Mouse (Mus musculus): ENCODE measurements around the gene Atp2c1. TPM values are rescaled to one million over a fixed set of nuclear protein-coding genes. Genes with fewer than 3 reads are reported as not detected.

Gene Atp2c1
- 100 to 1,000 TPM; 202 to 209 TPM for total RNA-seq (2021)
- long read RNA-seq, experiment 1, full-length matches to known transcripts, result 90 of 246 reads
- long read RNA-seq, experiment 1, partial matches to known transcripts, result 22 of 246 reads
- long read RNA-seq, experiment 1, other reads (novel, unspliced or antisense), result 134 of 246 reads
- long read RNA-seq, experiment 2, full-length matches to known transcripts, result 71 of 199 reads
- long read RNA-seq, experiment 2, partial matches to known transcripts, result 18 of 199 reads
- long read RNA-seq, experiment 2, other reads (novel, unspliced or antisense), result 110 of 199 reads

DNA sequence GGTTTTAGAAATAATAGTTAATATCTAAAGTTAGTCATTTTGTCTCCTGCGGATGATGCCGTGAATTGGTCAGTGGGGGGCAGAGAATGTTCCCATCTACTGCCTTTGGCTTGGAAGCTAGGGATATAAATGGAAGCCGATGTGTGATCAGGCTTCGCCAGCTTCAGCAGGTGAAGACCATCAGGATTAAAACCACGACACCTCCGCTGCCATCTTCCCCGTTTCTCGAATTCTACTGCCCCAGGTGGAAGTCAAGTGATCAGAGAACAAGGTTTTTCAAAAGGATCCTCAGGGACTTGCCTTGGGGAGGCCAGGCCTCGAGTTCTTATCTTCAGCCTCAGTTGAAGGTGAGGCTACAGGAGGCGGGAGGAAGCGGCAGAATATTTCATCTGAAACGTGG, at the start of gene Atp2c1:
Gene Atp2c1 (minus strand): TSS at position 101 of the 400 bp plus-strand sequence.
- intact Hi-C loops (cut with DNase I), result no loop called here
- H3K4me3 ChIP-seq, result no peak within 1 kb of the TSS
- DNase-seq (ENCODE audit: extremely low spot score in 1 of 2, low spot score in 2 of 2), result no peak
- no peak for TF ChIP-seq CTCF (IDR thresholded peaks at IDR 0.05)
- H3K27ac ChIP-seq, result no peak within 1 kb of the TSS

DNA sequence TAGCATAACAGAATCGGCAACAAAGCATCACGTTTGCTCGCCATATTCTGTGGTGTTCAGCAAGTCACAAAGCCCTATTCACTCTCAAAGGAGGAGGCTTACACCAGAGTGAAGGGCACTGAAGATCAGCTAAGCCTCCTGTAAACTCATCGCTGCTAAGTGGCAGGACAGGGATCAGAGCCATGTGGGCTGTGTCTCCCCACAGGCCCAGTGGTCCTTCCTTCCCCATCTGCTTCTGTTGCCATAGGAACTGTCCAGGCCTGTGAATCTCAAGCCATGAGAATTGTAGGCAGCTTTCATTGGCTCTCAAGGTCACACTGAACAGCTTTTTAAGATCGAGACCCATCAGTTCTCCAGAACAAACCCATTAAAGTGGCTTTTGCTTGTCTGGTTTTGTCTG, 30.3 kb upstream of the Atp2c1 start:
- no peak for TF ChIP-seq CTCF (IDR thresholded peaks at IDR 0.05)
- intact Hi-C loops (cut with DNase I), result no loop called here
- no peak for DNase-seq (ENCODE audit: extremely low spot score in 1 of 2, low spot score in 2 of 2)
- no peak overlapping the region for H3K4me3 ChIP-seq
- no peak overlapping the region for H3K27ac ChIP-seq

- Histone ChIP-seq H3K27ac (no peak overlapping the region), H3K4me3 (no peak overlapping the region)
- DNase-seq (ENCODE audit: extremely low spot score in 1 of 2, low spot score in 2 of 2), result no peak
- no peak for TF ChIP-seq CTCF (IDR thresholded peaks at IDR 0.05)
- intact Hi-C loops (cut with DNase I), result no loop called here
Observed at GRCm38 (mm10) chr9:105556141-105556735, 29.1 kb upstream of the Atp2c1 start.

- no peak for DNase-seq (ENCODE audit: extremely low spot score in 1 of 2, low spot score in 2 of 2)
- Histone ChIP-seq H3K27ac (no peak overlapping the region), H3K4me3 (no peak overlapping the region)
- intact Hi-C loops (cut with DNase I), result no loop called here
- TF ChIP-seq CTCF (IDR thresholded peaks at IDR 0.05), result no peak
Observed at GRCm38 (mm10) chr9:105554439-105554807, 27.3 kb upstream of the Atp2c1 start.

DNA sequence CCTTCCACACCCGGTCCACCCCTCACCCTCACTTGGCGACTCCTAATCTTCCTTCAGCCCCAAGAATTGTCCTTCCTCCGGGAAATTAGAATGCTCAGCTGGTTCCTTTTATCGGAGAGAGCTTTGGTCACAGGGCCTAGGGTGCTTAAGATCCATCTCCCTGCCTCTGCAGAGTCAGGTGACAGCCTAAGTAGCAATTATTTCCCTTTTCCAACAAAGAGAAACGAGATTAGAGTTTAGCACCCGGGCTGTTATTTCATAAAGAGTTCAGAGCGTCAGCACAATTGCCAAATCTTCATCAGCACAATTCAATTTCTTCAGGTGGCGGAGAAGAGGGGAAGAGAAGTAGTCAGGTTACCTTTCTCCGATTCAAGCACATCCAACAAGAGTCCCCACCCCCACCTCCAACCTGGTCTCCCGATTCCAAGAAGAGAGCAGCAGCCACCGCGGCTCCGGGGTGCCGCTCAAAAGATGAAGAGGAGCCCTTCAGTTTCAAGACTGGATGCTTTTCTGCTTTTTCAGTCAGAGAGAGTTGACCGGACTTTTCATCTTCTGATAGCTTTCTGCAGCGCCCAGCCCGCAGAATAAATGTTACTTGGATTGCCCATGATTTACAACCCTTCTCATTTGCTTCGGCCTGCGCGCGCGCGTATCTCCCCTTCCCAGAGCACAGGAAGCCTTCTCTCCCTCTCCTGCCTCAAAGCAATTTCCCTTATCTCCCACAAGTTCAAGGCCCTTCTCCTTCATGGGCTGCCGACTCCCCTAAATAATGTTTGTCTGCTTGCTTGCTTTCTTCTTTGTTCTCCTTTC, 26.7 kb upstream of the Atp2c1 start:
- DNase-seq (ENCODE audit: extremely low spot score in 1 of 2, low spot score in 2 of 2), result no peak
- TF ChIP-seq CTCF (IDR thresholded peaks at IDR 0.05), result no peak
- Histone ChIP-seq H3K4me3 (no peak overlapping the region), H3K27ac (no peak overlapping the region)
- intact Hi-C loops (cut with DNase I), result no loop called here

- TF ChIP-seq CTCF (IDR thresholded peaks at IDR 0.05), result no peak
- no peak for DNase-seq (ENCODE audit: extremely low spot score in 1 of 2, low spot score in 2 of 2)
- Histone ChIP-seq H3K4me3 (no peak overlapping the region), H3K27ac (no peak overlapping the region)
- intact Hi-C loops (cut with DNase I), result no loop called here
Observed at GRCm38 (mm10) chr9:105551407-105551806, 24.3 kb upstream of the Atp2c1 start.

- no peak for DNase-seq (ENCODE audit: extremely low spot score in 1 of 2, low spot score in 2 of 2)
- Histone ChIP-seq H3K4me3 (no peak overlapping the region), H3K27ac (no peak overlapping the region)
- intact Hi-C loops (cut with DNase I), result no loop called here
- TF ChIP-seq CTCF (IDR thresholded peaks at IDR 0.05), result no peak
Observed at GRCm38 (mm10) chr9:105549096-105549495, 22.0 kb upstream of the Atp2c1 start.

- Histone ChIP-seq H3K27ac (no peak overlapping the region), H3K4me3 (no peak overlapping the region)
- intact Hi-C loops (cut with DNase I), result no loop called here
- TF ChIP-seq CTCF (IDR thresholded peaks at IDR 0.05), result no peak
- DNase-seq (ENCODE audit: extremely low spot score in 1 of 2, low spot score in 2 of 2), result no peak
Observed at GRCm38 (mm10) chr9:105544013-105544750, 17.1 kb upstream of the Atp2c1 start.

GRCm38 (mm10) chr9:105537473-105537872, 10.4 kb upstream of the Atp2c1 start:
- Histone ChIP-seq H3K27ac (no peak overlapping the region), H3K4me3 (no peak overlapping the region)
- no peak for TF ChIP-seq CTCF (IDR thresholded peaks at IDR 0.05)
- DNase-seq (ENCODE audit: extremely low spot score in 1 of 2, low spot score in 2 of 2), result no peak
- intact Hi-C loops (cut with DNase I), result no loop called here

DNA sequence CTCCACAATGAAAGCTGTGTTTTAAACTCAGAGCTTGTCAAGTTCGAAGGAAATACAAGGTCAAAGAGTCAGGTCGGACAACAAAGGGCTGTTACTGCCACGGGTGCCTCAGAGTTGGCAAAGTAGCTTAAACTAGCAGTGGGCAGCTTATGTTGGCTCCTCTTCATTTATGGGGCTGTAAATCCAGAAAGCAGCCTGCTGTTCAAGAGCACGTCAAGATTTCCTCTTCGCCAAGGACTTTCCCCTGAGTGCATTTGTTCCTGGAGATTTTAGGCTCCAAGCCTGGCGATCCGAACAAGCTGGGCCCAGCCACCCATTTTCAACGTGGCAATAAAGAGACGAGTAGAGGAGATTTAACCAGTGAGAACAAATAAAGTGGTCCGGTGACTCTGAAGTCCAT, 9.8 kb upstream of the Atp2c1 start:
- no peak for DNase-seq (ENCODE audit: extremely low spot score in 1 of 2, low spot score in 2 of 2)
- Histone ChIP-seq H3K27ac (no peak overlapping the region), H3K4me3 (no peak overlapping the region)
- TF ChIP-seq CTCF (IDR thresholded peaks at IDR 0.05), result no peak
- intact Hi-C loops (cut with DNase I), result no loop called here

DNA sequence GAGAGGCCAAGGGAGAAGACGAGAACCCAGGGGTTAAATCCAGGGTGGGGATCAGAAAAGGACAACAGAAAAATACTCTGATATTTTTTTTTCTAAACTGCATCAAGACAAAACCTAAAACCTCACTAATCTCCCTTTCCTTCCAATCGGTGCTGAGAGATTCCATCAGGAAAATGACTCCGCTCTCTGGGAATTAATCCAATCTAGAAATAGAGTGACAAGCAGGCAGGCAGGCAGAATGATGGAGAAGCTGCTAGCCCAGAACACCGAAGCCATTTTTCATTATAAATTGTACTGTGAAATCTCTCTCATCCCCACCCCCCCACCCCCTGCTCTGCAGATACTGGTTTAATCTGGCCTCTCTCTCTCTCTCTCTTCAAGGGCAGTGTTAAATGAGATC, 1.8 kb downstream of the Atp2c1 start:
- Histone ChIP-seq H3K4me3 (no peak overlapping the region), H3K27ac (no peak overlapping the region)
- TF ChIP-seq CTCF (IDR thresholded peaks at IDR 0.05), result no peak
- intact Hi-C loops (cut with DNase I), result no loop called here
- no peak for DNase-seq (ENCODE audit: extremely low spot score in 1 of 2, low spot score in 2 of 2)

- no peak for TF ChIP-seq CTCF (IDR thresholded peaks at IDR 0.05)
- no peak for DNase-seq (ENCODE audit: extremely low spot score in 1 of 2, low spot score in 2 of 2)
- Histone ChIP-seq H3K4me3 (no peak overlapping the region), H3K27ac (no peak overlapping the region)
- intact Hi-C loops (cut with DNase I), result no loop called here
Observed at GRCm38 (mm10) chr9:105523038-105523437, 4.1 kb downstream of the Atp2c1 start.

All from left cerebral cortex, adult 2 months (tissue).